Mouse (Mus musculus): ENCODE measurements around the gene Tarbp1.
"Not testable (repeated sequence)": the region's sequence is repeated elsewhere in the genome, so short reads cannot be mapped to it uniquely, and the experiment has no call there.

Tarbp1 gene

GRCm38 (mm10) chr8:126405030-126405429, 69.8 kb downstream of the Tarbp1 start:
- DNase-seq: no peak

- not testable (repeated sequence) for DNase-seq
Observed at GRCm38 (mm10) chr8:126404550-126404949, 70.3 kb downstream of the Tarbp1 start.

DNA sequence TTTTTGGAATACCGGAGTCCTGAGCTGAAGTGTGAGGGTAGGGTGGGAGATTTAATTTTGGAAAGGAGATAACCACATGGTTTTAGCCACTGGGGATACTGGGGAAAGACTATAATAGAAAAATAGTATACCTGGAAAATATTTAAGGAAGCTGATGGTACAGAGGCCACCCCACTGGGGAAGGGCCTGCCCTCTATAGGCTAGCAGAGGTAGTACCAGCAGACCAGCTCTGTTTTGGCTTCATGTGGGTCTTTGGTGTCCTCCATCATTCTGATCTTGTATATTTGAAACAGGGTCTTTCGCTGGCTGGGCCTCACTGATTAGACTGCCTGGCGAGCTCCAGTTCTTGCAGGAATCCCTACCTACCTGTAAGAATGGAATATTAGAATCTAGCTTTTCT, 76.5 kb downstream of the Tarbp1 start:
- no peak for DNase-seq

- DNase-seq: no peak
Observed at GRCm38 (mm10) chr8:126395917-126396316, 78.9 kb downstream of the Tarbp1 start.

DNA sequence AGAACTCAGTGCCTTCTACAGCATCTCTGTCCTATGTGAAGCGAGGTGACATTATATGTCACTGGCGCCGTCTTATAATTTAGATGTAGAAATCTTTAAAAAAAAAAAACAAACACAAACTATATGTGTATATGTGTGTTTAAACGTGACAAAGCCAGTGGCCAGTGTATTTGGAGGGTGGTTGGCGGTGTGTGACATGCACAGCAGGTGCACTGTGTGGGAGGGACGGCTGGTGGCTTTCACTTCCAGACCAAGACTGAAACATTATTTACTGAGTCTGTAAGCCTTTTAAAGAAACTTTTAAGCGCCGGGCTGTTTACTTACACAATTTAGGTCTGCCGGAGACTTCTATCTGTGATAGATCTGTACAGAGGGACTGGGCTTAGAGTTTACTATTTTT, 79.5 kb downstream of the Tarbp1 start:
- no peak for DNase-seq

DNA sequence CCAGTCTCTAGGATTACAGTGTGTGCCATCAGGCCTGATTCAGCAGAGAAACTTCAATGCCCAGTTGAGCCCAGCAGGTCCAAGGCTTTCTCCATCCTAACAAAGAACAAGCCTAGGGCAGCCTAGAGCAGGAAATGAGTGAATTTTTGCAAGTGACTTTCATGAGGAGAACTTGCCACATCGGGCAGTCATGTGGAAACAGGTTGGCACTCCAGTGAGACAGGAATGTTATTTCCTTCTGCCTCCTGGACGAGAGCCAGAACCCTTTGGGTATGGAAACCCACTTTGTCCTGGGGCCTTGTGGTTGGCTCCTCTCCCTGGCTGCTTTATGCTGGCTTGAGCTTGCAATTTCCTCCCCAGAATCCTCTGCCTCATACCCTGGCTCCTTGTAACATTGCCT, 83.3 kb downstream of the Tarbp1 start:
- no peak for DNase-seq

GRCm38 (mm10) chr8:126387566-126387965, 87.3 kb downstream of the Tarbp1 start:
- DNase-seq: no peak

- DNase-seq: no peak
Observed at GRCm38 (mm10) chr8:126382749-126383148, 92.1 kb downstream of the Tarbp1 start.

DNA sequence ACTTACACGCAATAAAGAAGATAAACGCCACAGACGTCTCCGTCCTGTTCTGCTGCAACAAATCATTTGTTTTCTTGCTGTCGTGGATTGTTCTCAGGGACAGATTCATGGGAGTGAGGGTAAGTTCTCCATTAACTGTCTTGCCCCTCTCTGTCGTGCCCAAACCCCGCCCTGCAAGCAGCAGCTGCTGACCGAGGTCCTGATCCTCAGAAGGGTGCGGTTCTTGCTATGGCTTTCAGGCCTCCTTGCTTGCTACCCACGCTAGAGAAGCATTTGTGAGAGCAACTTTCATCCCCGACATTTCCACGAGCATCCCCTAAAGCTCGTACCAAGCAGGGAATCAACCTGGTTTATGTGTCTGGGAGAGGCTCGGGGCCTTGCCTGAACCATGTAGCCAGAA, 92.6 kb downstream of the Tarbp1 start:
- DNase-seq: no peak

DNA sequence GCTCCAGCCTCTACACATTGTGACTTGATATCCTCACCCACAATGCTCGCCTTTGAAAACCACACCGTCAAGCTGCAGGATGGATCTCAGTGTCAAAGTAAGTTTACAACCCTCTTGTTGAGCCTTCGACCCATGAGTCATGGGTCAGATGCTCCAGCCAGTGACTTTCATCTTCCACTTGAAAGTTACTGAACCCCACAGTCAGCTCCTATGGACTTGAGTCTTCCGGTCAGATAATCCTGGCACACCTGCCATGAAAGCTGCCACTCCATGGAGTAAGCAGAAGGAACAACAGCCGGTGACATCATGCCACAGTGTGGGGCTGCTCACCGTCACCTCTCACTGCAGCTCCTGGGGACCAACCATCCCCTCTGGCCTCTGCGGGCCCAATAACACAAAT, 93.6 kb downstream of the Tarbp1 start:
- DNase-seq: no peak

GRCm38 (mm10) chr8:126380141-126380540, 94.7 kb downstream of the Tarbp1 start:
- DNase-seq: no peak

- no peak for DNase-seq
Observed at GRCm38 (mm10) chr8:126379580-126379979, 95.3 kb downstream of the Tarbp1 start.
